Mouse (Mus musculus) lung, adult 2 months (tissue): Measurements from ENCODE around the gene Zap70.

ENCODE experiments used
- CTCF ChIP-seq: fragments of 200-500 bp; IDR thresholded peaks from 2 replicates; pipeline ENCODE4 v1.5.1; 2011; ENCODE audit warnings: mild to moderate bottlenecking, low read length, control low read depth; ENCODE audit not compliant: insufficient read depth
- POLR2A ChIP-seq: fragments of 200-500 bp; IDR thresholded peaks from 2 replicates; pipeline ENCODE4 v1.6.1; 2011; ENCODE audit warnings: low read depth, mild to moderate bottlenecking, control low read depth, low read length, borderline replicate concordance; ENCODE audit errors: extremely low read depth

DNA sequence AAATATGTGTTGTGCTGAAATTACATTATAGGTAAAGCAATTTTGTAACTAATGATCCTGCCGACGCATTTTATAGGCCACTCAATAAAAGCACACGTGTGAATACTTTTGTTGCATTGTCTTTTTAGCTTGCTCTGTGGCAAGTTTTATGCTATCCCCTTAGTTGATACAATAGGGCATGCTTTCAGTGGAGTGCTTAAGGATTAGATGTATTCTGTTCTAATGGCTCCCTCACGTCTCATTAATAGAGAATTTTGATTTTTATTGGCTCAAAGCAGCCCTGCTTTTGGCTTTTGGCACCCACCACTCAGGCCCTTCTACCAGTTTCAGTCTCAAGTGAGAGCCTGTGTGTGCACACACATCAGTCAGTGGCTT, 37.6 kb upstream of the Zap70 start:
- no peak for TF ChIP-seq POLR2A
- TF ChIP-seq CTCF: no peak
